Mouse (Mus musculus): ENCODE measurements at regions not wholly inside any gene's neighbourhood (a gene's known extent, or its start where the extent isn't known, plus 50 kb on each side); places are given as distances from the start of the nearest gene placed in this dataset. TPM values are rescaled to one million over a fixed set of nuclear protein-coding genes. Genes with fewer than 3 reads are reported as not detected.
A peak's percentile ranks its signal among the peaks of the same experiment; 100 is the strongest.

DNA sequence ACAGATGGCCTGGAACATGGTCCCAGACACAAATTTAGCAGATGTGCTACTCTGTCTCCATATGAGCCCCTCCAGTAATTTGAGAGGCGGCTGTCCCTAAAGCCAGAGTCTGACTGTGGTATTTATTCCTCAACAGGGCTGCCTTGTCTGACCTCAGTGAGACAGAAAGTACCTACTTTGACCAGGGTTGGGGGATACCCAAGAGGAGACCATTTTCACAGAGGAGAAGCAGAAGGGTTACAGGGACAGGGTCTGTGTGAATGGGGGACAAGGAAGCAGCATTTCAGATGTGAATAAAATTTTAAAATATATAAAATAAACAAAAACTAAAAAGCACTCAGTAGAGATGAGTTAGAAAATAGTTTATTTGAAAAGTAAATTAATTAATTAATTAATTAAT is 339.8 kb upstream of the Cdh18 start:
- H3K9me3 ChIP-seq (replicated peaks) = no peaks in the 10 kb centered on the region
- H3K27ac ChIP-seq = no peak overlapping the region
- ATAC-seq = no peak
- H3K9ac ChIP-seq = no peak overlapping the region
- H3K36me3 ChIP-seq (ENCODE audit: poor library complexity, severe bottlenecking) = no peaks in the 10 kb centered on the region
- H3K4me1 ChIP-seq = no peaks in the 10 kb centered on the region
- no peaks in the 10 kb centered on the region for H3K27me3 ChIP-seq
- 92% methylated on average over 1 of the region's 1 CpGs for WGBS
- no peak overlapping the region for H3K4me2 ChIP-seq
- no peak overlapping the region for H3K4me3 ChIP-seq

- H3K27ac ChIP-seq = no peak overlapping the region
- 62% methylated on average over 4 of the region's 4 CpGs for WGBS
- no peak overlapping the region for H3K9ac ChIP-seq
- no peaks in the 10 kb centered on the region for H3K36me3 ChIP-seq (ENCODE audit: poor library complexity, severe bottlenecking)
- no peak overlapping the region for H3K4me3 ChIP-seq
- no peaks in the 10 kb centered on the region for H3K27me3 ChIP-seq
- ATAC-seq = peak; percentile 36; the same call in 1 of the 2 replicates
- H3K9me3 ChIP-seq (replicated peaks) = no peaks in the 10 kb centered on the region
- H3K4me2 ChIP-seq = no peak overlapping the region
- H3K4me1 ChIP-seq = no peaks in the 10 kb centered on the region
Observed at GRCm38 (mm10) chr15:22232629-22233028, 316.2 kb upstream of the Cdh18 start.

DNA sequence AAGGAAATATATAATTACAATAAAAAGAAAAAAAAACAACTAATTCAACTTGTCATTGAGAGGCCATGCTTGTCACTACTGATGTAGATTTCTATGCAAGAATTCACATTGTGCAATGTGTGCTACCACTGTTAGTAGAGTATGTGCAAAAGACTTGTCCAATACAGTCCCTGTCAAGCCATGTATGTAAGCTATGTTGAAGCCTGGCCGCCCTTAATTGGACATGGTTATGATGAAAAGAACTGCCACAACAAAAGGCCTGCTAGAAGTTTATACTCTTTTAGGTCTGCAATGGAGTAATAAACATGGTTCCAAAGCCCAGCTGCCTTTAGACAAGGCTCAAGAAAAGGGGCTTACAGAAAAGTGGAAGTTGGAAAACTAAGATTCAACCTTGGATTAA is 267.9 kb upstream of the Cdh18 start:
- ATAC-seq = no peak
- Histone ChIP-seq H3K4me3 (no peak overlapping the region), H3K4me2 (no peak overlapping the region), H3K27me3 (no peaks in the 10 kb centered on the region), H3K9ac (no peak overlapping the region), H3K9me3 (replicated peaks) (no peaks in the 10 kb centered on the region), H3K36me3 (ENCODE audit: poor library complexity, severe bottlenecking) (no peaks in the 10 kb centered on the region), H3K27ac (no peak overlapping the region), H3K4me1 (no peaks in the 10 kb centered on the region)
- 78% methylated on average over 1 of the region's 1 CpGs for WGBS

DNA sequence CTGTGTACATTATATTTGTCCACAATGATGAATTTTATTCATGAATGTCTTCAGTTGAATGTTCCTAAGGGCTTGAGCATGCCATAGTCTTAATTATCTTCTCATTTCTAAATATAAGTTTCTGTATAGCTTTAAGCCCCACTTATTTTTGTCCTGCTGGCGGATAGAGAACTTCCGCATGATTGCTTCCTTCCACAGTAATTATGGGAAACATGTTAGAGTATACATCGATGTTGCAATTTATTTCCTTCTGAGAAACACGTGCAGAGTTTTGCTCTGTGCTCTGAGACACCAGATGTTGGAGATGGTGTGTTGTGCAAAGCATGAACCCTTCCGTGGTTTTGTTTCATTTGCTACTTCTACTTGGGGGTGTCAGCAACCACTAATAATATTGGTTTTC is 237.8 kb upstream of the Cdh18 start:
- 59% methylated on average over 5 of the region's 5 CpGs for WGBS
- no peaks in the 10 kb centered on the region for H3K4me1 ChIP-seq
- ATAC-seq = no peak
- no peaks in the 10 kb centered on the region for H3K36me3 ChIP-seq (ENCODE audit: poor library complexity, severe bottlenecking)
- no peak overlapping the region for H3K9ac ChIP-seq
- no peak overlapping the region for H3K27ac ChIP-seq
- no peak overlapping the region for H3K4me2 ChIP-seq
- H3K4me3 ChIP-seq = no peak overlapping the region
- H3K9me3 ChIP-seq (replicated peaks) = no peaks in the 10 kb centered on the region
- H3K27me3 ChIP-seq = no peaks in the 10 kb centered on the region

GRCm38 (mm10) chr15:22318992-22319391 is 229.8 kb upstream of the Cdh18 start:
- H3K9ac ChIP-seq = no peak overlapping the region
- H3K4me2 ChIP-seq = no peak overlapping the region
- H3K9me3 ChIP-seq (replicated peaks) = no peaks in the 10 kb centered on the region
- no peaks in the 10 kb centered on the region for H3K36me3 ChIP-seq (ENCODE audit: poor library complexity, severe bottlenecking)
- ATAC-seq = no peak
- no peak overlapping the region for H3K4me3 ChIP-seq
- WGBS = 89% methylated on average over 7 of the region's 7 CpGs
- no peak overlapping the region for H3K27ac ChIP-seq
- no peaks in the 10 kb centered on the region for H3K4me1 ChIP-seq
- H3K27me3 ChIP-seq = no peaks in the 10 kb centered on the region

DNA sequence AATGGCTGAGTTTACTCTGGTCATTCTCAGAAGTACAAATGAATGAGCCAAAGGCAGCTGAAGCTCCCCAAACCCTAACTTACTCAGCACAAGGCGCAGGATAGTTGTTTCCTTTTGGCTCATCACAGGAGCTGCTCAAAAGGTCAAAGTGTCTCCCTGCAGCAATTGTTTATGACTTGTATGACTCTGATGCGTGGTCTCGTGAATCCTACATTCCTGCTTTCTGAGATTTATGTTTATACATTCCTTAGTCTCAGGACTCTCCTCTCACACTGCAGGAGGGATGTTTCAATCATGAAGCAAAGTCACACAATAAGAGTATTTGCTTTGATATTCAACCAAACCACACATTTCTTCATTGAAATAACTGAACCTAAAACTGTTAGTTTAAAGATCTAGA is 209.9 kb upstream of the Cdh18 start:
- Histone ChIP-seq H3K27me3 (no peaks in the 10 kb centered on the region), H3K4me1 (no peaks in the 10 kb centered on the region), H3K4me3 (no peak overlapping the region), H3K9me3 (replicated peaks) (no peaks in the 10 kb centered on the region), H3K36me3 (ENCODE audit: poor library complexity, severe bottlenecking) (no peaks in the 10 kb centered on the region), H3K9ac (no peak overlapping the region), H3K4me2 (no peak overlapping the region), H3K27ac (no peak overlapping the region)
- WGBS = 71% methylated on average over 3 of the region's 3 CpGs
- ATAC-seq = no peak

- 0 out of 2 replicates have a peak, but pooled peaks cover 3% of the 10 kb centered on the region for H3K9me3 ChIP-seq (replicated peaks)
- H3K27ac ChIP-seq = no peak overlapping the region
- no peaks in the 10 kb centered on the region for H3K36me3 ChIP-seq (ENCODE audit: poor library complexity, severe bottlenecking)
- no peak overlapping the region for H3K9ac ChIP-seq
- ATAC-seq = no peak
- no peaks in the 10 kb centered on the region for H3K4me1 ChIP-seq
- no peaks in the 10 kb centered on the region for H3K27me3 ChIP-seq
- H3K4me3 ChIP-seq = no peak overlapping the region
- no peak overlapping the region for H3K4me2 ChIP-seq
Observed at GRCm38 (mm10) chr15:22344321-22344720, 204.5 kb upstream of the Cdh18 start.

- Histone ChIP-seq H3K9me3 (replicated peaks) (0 out of 2 replicates have a peak, but pooled peaks cover 3% of the 10 kb centered on the region), H3K9ac (no peak overlapping the region), H3K4me2 (no peak overlapping the region), H3K27ac (no peak overlapping the region), H3K4me3 (no peak overlapping the region), H3K27me3 (no peaks in the 10 kb centered on the region), H3K4me1 (no peaks in the 10 kb centered on the region), H3K36me3 (ENCODE audit: poor library complexity, severe bottlenecking) (no peaks in the 10 kb centered on the region)
- WGBS = 87% methylated on average over 1 of the region's 1 CpGs
- ATAC-seq = no peak
Observed at GRCm38 (mm10) chr15:22351502-22351901, 197.3 kb upstream of the Cdh18 start.

Small RNAs in the stretch of these regions (microRNA-seq; reads per million reads assigned to microRNA genes)
- not detected for gene Gm27525
